Mouse (Mus musculus): ENCODE measurements at regions not wholly inside any gene's neighbourhood (a gene's known extent, or its start where the extent isn't known, plus 50 kb on each side); places are given as distances from the start of the nearest gene placed in this dataset.

- no peak overlapping the region for H3K9ac ChIP-seq
- H3K36me3 ChIP-seq: no peaks in the 10 kb centered on the region
- H3K4me1 ChIP-seq: no peaks in the 10 kb centered on the region
- no peak overlapping the region for H3K4me2 ChIP-seq (replicated peaks)
- no peak for ATAC-seq (ENCODE audit: low FRiP score, low read depth)
- H3K27me3 ChIP-seq (replicated peaks): no peaks in the 10 kb centered on the region
- no peaks in the 10 kb centered on the region for H3K9me3 ChIP-seq
- no peak overlapping the region for H3K4me3 ChIP-seq
- H3K27ac ChIP-seq: no peak overlapping the region
- 81% methylated on average over 1 of the region's 1 CpGs for WGBS
Observed at GRCm38 (mm10) chr4:12837097-12837426, 665.2 kb upstream of the Fam92a start.

GRCm38 (mm10) chr4:12836326-12837096, 664.7 kb upstream of the Fam92a start:
- no peak overlapping the region for H3K9ac ChIP-seq
- 72% methylated on average over 4 of the region's 4 CpGs for WGBS
- no peak overlapping the region for H3K4me3 ChIP-seq
- ATAC-seq (ENCODE audit: low FRiP score, low read depth): no peak
- no peaks in the 10 kb centered on the region for H3K4me1 ChIP-seq
- no peaks in the 10 kb centered on the region for H3K9me3 ChIP-seq
- no peak overlapping the region for H3K27ac ChIP-seq
- H3K4me2 ChIP-seq (replicated peaks): no peak overlapping the region
- H3K36me3 ChIP-seq: no peaks in the 10 kb centered on the region
- H3K27me3 ChIP-seq (replicated peaks): no peaks in the 10 kb centered on the region

DNA sequence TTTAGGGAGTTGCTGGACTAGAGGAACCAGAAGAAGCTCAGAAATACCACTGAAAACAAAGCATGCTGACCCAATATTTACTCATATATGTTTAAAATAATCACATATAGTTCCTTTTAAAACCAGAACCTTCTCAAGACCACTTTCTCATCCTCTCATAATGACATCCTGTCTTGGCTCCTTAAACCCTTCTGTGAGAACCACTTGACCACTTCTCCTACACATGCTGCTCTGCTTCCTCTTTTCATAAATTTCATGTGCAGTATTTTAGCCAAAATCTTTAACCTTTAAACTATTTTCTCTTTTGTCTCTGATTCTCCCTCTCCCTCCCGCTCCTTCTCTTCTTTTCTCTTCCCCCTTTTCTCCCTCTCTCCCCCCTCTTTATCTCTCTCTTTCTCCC, 654.6 kb upstream of the Fam92a start:
- Histone ChIP-seq H3K27ac (no peak overlapping the region), H3K9ac (no peak overlapping the region), H3K36me3 (no peaks in the 10 kb centered on the region), H3K9me3 (no peaks in the 10 kb centered on the region), H3K4me2 (replicated peaks) (no peak overlapping the region), H3K4me3 (no peak overlapping the region), H3K4me1 (no peaks in the 10 kb centered on the region), H3K27me3 (replicated peaks) (no peaks in the 10 kb centered on the region)
- 85% methylated on average over 1 of the region's 1 CpGs for WGBS
- no peak for ATAC-seq (ENCODE audit: low FRiP score, low read depth)

DNA sequence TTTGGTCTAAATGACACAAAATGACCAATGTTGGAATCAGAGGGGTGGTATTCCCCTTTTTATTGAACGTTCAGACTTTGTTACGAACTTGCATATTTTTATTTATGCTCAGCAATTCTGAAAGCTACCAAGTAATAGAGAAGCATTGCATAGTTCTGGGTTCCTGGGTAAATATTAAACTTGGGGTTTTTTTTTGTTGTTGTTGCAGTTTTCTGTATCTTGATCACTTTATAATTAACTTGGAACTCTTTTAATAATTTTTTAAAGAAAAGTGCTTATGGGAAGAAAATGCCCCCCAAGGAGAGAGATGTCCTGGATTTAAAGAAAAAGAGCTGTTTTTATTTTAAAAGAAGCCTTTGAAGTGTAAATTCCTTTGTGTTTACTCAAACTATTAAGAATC, 642.4 kb upstream of the Fam92a start:
- Histone ChIP-seq H3K27ac (no peak overlapping the region), H3K9me3 (no peaks in the 10 kb centered on the region), H3K4me3 (no peak overlapping the region), H3K27me3 (replicated peaks) (no peaks in the 10 kb centered on the region), H3K4me2 (replicated peaks) (no peak overlapping the region), H3K4me1 (no peaks in the 10 kb centered on the region), H3K9ac (no peak overlapping the region), H3K36me3 (no peaks in the 10 kb centered on the region)
- WGBS: 87% methylated on average over 2 of the region's 2 CpGs
- no peak for ATAC-seq (ENCODE audit: low FRiP score, low read depth)

DNA sequence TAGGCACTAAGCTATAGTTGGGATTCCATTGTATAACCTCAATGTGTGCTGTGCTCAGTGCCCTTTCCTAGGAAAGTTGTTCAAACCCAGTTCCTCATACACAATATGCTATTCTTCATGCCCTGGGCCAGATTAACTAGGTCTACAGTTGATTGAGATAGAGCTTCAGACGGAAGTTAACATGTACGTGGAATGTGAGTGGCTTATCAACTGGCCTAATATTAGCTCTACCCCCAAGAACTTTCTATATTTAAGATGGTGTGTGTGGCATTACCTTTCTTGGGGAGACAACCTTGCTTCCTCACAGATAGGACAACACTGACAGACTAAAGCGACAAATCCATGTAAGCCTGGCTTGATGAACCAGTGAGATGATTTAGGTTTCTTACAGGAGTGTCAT, 629.4 kb upstream of the Fam92a start:
- Histone ChIP-seq H3K9me3 (no peaks in the 10 kb centered on the region), H3K27ac (no peak overlapping the region), H3K4me3 (no peak overlapping the region), H3K27me3 (replicated peaks) (no peaks in the 10 kb centered on the region), H3K4me1 (no peaks in the 10 kb centered on the region), H3K9ac (no peak overlapping the region), H3K36me3 (no peaks in the 10 kb centered on the region), H3K4me2 (replicated peaks) (no peak overlapping the region)
- 91% methylated on average over 3 of the region's 3 CpGs for WGBS
- no peak for ATAC-seq (ENCODE audit: low FRiP score, low read depth)

DNA sequence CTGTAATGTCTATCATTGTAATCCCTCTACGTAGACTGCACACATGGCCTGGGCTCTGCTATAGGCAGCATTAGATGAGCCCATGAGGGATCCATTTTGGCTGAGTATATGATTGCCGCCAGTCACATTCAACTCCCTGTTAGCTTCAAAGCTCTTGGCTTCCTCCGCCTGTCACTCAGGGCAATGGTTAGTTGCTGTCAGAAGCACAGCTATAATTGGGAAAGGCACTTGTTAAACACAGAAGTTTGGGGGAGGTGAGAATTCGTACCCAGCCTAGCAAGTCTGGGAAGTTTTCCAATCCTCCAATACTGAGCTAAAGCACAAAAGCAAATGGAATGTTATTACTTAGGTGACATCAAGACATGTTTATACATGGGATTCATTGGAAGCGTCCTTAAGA, 627.7 kb upstream of the Fam92a start:
- 86% methylated on average over 5 of the region's 5 CpGs for WGBS
- no peak overlapping the region for H3K4me2 ChIP-seq (replicated peaks)
- no peaks in the 10 kb centered on the region for H3K27me3 ChIP-seq (replicated peaks)
- no peaks in the 10 kb centered on the region for H3K4me1 ChIP-seq
- H3K9ac ChIP-seq: no peak overlapping the region
- no peak for ATAC-seq (ENCODE audit: low FRiP score, low read depth)
- H3K36me3 ChIP-seq: no peaks in the 10 kb centered on the region
- H3K9me3 ChIP-seq: no peaks in the 10 kb centered on the region
- H3K4me3 ChIP-seq: no peak overlapping the region
- H3K27ac ChIP-seq: no peak overlapping the region

DNA sequence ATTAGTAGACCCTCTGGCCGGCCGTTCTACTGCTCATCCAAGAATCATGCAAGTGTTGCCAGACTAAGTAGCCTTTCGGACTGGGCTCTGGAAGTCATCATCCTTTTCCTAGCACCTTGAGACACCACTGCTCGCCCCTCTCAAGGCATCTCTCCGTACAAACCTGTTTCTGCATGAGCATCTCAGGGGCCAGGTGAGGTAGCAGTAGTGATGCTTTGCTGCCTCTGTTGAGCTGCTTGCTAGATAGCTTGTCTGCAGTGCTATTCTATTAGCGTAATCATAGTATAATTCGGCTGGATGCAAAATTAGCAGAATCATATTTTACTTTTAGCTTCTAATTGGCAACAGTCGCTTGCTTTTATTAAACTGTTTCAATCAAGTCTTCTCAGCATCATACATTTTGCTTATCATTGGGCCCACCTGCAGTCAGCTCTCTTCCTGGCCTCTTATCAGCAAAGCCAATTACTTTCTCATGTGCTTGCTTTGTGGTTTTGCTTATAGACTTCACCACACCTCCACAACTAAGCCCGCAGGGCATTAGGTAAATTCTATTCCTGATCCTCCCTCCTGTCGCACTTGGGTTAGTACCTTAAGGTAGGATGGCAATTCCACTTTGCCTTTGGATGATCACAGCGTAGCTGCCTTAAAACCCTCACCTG, 621.1 kb upstream of the Fam92a start:
- Histone ChIP-seq H3K27ac (no peak overlapping the region), H3K36me3 (no peaks in the 10 kb centered on the region), H3K27me3 (replicated peaks) (no peaks in the 10 kb centered on the region), H3K9ac (no peak overlapping the region), H3K4me1 (peaks cover 7% of the 10 kb centered on the region; the same call in 1 of the 2 replicates), H3K4me3 (no peak overlapping the region), H3K9me3 (no peaks in the 10 kb centered on the region), H3K4me2 (replicated peaks) (0 out of 2 replicates have a peak overlapping the region, but pooled peaks have one; percentile 16)
- WGBS: 85% methylated on average over 11 of the region's 11 CpGs
- no peak for ATAC-seq (ENCODE audit: low FRiP score, low read depth)

GRCm38 (mm10) chr4:12791786-12792674, 620.2 kb upstream of the Fam92a start:
- no peak overlapping the region for H3K9ac ChIP-seq

GRCm38 (mm10) chr4:12785840-12786239, 614.0 kb upstream of the Fam92a start:
- H3K9me3 ChIP-seq: no peaks in the 10 kb centered on the region
- no peaks in the 10 kb centered on the region for H3K27me3 ChIP-seq (replicated peaks)
- no peak overlapping the region for H3K4me3 ChIP-seq
- H3K9ac ChIP-seq: no peak overlapping the region
- no peak overlapping the region for H3K27ac ChIP-seq
- 83% methylated on average over 4 of the region's 4 CpGs for WGBS
- H3K4me1 ChIP-seq: no peaks in the 10 kb centered on the region
- ATAC-seq (ENCODE audit: low FRiP score, low read depth): no peak
- H3K4me2 ChIP-seq (replicated peaks): no peak overlapping the region
- H3K36me3 ChIP-seq: no peaks in the 10 kb centered on the region

More at GRCm38 (mm10) chr4:12791786-12792674, 620.2 kb upstream of the Fam92a start:
- peaks cover 7% of the 10 kb centered on the region; the same call in 1 of the 2 replicates for H3K4me1 ChIP-seq
- H3K4me2 ChIP-seq (replicated peaks): 0 out of 2 replicates have a peak overlapping the region, but pooled peaks have one; percentile 16
- no peak overlapping the region for H3K4me3 ChIP-seq
- H3K9me3 ChIP-seq: no peaks in the 10 kb centered on the region
- WGBS: 58% methylated on average over 9 of the region's 9 CpGs
- no peaks in the 10 kb centered on the region for H3K36me3 ChIP-seq
- H3K27ac ChIP-seq: no peak overlapping the region
- no peaks in the 10 kb centered on the region for H3K27me3 ChIP-seq (replicated peaks)
- peak; percentile 68; the same call in 1 of the 2 replicates for ATAC-seq (ENCODE audit: low FRiP score, low read depth)

DNA sequence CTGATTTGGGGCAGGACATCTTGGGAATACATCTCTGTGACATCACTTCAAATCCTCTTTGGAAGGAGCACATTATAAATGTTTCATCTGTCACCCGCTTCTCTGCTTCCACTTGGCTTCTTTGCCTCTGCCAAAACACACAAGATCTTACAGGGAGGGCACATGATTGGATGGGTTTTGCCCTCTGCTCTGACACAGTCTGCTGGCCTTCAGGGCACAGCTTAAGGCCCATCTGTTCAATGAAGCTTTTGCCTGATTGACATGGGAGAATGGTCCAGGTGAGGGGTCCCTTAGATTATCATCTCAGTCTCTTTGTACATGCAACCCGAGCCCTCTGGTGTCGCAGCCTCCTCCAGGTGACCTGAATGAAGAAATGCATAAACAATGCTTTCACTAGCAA, 612.7 kb upstream of the Fam92a start:
- H3K27me3 ChIP-seq (replicated peaks): no peaks in the 10 kb centered on the region
- H3K4me1 ChIP-seq: no peaks in the 10 kb centered on the region
- WGBS: 88% methylated on average over 3 of the region's 3 CpGs
- H3K4me2 ChIP-seq (replicated peaks): no peak overlapping the region
- H3K9ac ChIP-seq: no peak overlapping the region
- H3K9me3 ChIP-seq: no peaks in the 10 kb centered on the region
- ATAC-seq (ENCODE audit: low FRiP score, low read depth): no peak
- H3K27ac ChIP-seq: no peak overlapping the region
- no peak overlapping the region for H3K4me3 ChIP-seq
- no peaks in the 10 kb centered on the region for H3K36me3 ChIP-seq

- no peak overlapping the region for H3K4me2 ChIP-seq (replicated peaks)
- no peaks in the 10 kb centered on the region for H3K4me1 ChIP-seq
- no peak overlapping the region for H3K27ac ChIP-seq
- H3K4me3 ChIP-seq: no peak overlapping the region
- no peak for ATAC-seq (ENCODE audit: low FRiP score, low read depth)
- no peaks in the 10 kb centered on the region for H3K27me3 ChIP-seq (replicated peaks)
- no peaks in the 10 kb centered on the region for H3K9me3 ChIP-seq
- 57% methylated on average over 11 of the region's 11 CpGs for WGBS
- no peak overlapping the region for H3K9ac ChIP-seq
- H3K36me3 ChIP-seq: no peaks in the 10 kb centered on the region
Observed at GRCm38 (mm10) chr4:12784068-12784467, 612.3 kb upstream of the Fam92a start.

Measured in neural tube, embryonic 12.5 days (tissue).